Mouse (Mus musculus) small intestine, adult 2 months (tissue): Measurements from ENCODE around the gene Dab1.

Experiments used
- CTCF ChIP-seq: fragments of 200-500 bp; IDR thresholded peaks from 2 replicates; pipeline ENCODE4 v1.5.1; 2012; ENCODE audit warnings: low read depth, mild to moderate bottlenecking, control low read depth, inconsistent platforms, low read length, moderate library complexity, mixed read lengths; ENCODE audit not compliant: insufficient replicate concordance, insufficient read length; ENCODE audit errors: extremely low read depth
- POLR2A ChIP-seq: fragments of 200-500 bp; IDR thresholded peaks from 2 replicates; pipeline ENCODE4 v1.6.1; 2012; ENCODE audit warnings: low read depth, mild to moderate bottlenecking, control low read depth, inconsistent platforms, low read length, moderate library complexity

DNA sequence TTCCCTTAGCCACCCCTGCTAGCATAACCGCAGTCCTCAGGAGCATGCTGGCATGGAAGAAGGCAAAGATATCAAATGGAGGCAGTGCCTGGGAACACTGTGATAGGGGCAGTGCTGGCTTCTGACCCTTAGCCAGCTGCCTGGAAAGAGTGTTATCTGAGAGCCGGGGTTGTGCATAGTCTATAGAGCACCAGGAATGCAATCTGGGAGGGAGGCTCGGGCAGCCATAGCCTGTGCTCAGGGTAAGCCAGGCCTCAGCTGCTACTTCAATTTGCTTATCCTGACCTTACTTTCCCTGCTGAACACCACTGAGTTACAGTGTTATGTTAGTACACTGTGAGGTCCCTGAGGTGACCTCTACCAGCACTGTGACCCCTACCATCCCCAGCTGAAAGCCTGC lies 448.6 kb downstream of the Dab1 start:
- TF ChIP-seq POLR2A (no peak), CTCF (no peak)
